Mouse (Mus musculus): Measurements from ENCODE around the gene Tubd1. TPM values are rescaled to one million over a fixed set of nuclear protein-coding genes. Genes with fewer than 3 reads are reported as not detected.
A peak's percentile ranks its signal among the peaks of the same experiment; 100 is the strongest.

Tubd1 gene
- total RNA-seq, 4 experiments from 2014 or later = 5.2 to 7.9 (median 7.1) TPM

DNA sequence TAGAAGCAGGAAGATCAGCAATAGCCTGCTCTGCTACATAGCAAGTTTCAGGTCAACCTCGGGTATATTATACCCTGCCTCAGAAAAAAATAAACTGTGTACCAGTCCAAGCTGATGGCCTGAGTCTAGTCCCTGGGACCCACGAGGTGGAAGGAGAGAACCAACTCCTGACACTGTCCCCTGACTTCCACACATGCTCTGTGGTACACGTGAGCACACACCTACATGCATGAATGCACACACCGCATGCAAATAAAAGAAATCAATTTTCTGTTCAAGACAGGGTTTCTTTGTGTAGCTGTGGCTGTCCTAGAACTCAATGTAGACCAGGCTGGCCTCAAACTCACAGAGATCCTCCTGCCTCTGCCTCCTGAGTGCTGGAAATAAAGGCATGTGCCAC lies 13.5 kb downstream of the Tubd1 start:
- no peak for DNase-seq (ENCODE audit: low spot score in 2 of 2)

DNA sequence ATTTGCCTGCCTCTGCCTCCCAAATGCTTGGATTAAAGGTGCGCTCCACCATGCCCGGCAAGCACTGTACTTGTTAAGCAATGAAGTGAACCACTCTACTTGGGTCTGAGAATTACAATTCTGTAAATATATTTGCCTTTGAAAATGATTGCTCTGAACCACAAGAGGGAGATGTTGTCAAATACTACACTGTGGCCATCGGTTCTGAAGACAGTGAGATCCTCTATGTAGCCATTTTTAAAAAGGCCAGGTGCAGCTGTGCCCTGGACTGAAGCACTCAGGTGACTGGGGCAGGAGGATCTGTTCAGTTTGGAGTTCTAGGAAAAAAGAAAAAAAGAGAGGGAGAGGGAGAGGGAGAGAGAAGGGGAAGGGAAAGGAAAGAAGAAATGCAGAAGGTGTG lies 23.6 kb downstream of the Tubd1 start:
- DNase-seq (ENCODE audit: low spot score in 2 of 2) = no peak

DNA sequence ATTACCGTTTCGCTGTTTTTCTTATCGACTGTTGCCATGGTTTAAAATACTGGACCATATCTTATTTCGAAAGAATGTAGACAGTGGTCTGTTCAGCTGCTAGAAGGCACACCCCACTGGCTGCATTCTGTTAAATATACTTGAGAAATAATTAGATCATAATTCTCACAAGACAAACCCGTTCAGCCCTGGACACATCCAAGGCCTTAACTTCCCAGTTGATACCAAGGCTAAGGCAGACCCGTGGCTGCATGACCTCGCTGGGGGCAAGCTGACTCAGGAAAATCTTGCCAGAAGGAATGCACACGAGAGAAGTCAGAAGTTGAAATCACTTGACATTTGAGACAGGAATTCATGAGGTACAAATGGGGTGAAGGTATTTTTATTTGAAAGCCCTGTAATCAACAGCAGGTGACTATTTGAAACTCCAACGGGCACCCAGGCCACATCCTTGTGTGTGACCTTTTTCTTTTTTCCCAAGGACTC lies 25.5 kb downstream of the Tubd1 start:
- DNase-seq (ENCODE audit: low spot score in 2 of 2) = no peak

DNA sequence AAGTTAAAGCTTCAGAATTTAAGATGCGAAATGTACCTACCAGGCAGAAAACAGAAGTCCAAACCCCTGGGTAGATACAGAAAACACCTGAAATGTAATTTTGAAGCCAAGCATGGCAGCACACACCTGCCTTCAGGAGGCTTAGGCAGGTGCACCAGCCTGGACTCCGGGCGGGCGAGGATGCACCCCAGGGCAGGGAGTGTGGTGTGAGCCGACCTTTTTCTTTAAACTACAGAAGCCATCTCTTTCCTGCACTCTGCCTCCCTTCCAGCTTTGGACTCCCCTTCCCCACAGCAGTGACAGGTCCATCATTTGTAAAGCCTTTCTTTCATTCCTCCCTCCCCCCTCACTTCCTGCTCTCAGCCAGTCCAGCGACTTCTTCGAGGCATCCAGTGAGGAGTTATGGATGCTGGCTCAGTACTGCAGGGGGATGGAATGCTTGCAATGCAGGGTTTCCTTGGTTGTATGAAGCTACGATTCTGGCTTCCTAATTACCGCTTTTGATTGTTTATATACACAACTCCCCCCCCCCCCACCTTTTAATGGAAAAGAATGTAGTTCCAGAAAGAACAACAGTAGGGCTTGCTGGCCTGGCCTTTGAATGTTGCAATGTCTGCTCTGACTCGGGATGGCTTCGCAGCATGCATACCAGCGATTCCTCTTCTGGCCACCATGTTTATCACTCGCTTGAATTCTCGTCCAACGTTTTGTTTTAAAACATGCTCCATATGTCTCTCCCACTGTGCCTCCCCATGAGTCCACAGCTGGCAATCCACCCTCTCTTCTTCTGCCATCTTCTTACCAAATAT lies 26.5 kb downstream of the Tubd1 start:
- DNase-seq (ENCODE audit: low spot score in 2 of 2) = peak; percentile 24 to 27

DNA sequence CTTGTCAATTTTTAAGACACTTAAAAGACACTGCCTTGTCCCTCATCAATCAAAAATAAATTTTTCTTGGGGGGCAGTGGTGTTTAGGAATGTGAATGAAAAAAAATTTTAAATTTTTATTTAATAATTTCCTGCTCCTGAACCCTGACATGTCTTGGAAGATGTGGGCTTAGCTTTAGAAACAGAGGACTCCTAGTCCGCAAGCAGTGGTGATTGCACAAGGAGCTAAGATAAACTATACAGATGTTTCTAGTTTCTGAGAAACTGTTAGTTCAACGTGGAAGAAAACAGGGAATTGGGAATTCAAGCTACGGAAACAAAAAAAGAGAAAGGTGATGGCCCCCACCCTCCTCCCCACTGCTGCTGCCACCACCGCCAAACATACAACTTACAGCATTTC lies 27.1 kb downstream of the Tubd1 start:
- DNase-seq (ENCODE audit: low spot score in 2 of 2) = no peak

DNA sequence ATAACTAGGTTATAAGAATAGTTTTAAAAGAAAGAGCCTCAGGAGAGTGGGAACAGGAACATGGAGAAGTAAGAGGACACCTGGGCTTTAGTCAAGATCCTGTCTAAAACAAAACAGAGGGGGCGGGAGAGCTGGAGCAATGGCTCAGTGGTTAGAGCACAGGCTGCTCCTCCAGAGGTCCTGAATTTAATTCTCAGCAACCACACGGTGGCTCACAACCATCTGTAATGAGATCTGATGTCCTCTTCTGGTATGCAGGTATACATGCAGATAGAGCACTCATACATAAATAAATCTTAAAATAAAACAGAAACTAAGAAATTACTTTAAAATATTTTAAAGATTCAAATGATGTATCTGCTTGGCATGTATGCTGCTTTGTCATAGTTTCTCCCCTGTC lies 27.8 kb downstream of the Tubd1 start:
- no peak for DNase-seq (ENCODE audit: low spot score in 2 of 2)

DNA sequence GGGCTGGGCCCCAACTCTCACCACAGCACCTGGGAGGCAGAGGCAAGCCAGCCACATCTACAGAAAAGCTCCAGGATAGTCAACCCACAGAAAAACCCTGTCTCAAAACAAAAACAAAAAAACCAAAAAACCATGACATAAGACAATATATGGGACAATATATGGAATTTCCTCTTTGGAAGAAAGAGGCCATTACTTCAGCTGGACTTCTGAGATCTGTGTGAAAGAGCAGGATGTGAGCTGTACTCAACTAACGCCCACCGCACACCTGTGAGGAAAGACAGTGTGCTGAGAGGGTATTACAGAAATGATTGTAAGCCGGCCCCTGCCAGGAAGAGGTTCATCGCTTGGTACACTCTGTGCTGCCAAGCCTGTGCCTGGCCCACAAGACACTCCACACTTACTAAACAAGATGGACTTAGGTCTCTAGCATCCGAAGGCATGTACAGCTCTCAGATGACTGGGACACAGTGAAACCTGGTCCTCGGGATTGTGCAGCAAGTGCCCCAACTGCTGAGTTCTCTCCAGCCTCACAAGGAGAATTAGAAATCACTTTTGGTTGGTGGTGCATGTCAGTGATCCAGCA lies 28.9 kb downstream of the Tubd1 start:
- no peak for DNase-seq (ENCODE audit: low spot score in 2 of 2)

DNA sequence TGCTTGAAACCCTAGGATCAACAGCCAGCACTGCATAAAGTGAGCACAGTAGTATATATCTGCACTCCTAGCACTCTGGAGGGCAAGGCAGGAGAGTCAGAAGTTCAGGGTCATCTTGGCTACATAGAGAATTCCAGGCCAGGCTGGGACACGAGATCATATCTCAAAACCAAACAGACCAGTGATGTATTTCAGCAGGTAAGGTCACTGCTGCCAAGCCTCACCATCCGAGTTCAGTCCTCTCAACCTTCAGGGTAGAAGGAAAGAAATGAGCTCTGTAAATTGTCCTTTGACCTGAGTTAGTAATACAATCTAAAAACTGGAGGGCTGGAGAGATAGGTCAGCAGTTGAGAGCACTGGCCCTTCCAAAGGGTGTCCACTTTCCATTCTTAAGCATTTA lies 29.6 kb downstream of the Tubd1 start:
- no peak for DNase-seq (ENCODE audit: low spot score in 2 of 2)

DNA sequence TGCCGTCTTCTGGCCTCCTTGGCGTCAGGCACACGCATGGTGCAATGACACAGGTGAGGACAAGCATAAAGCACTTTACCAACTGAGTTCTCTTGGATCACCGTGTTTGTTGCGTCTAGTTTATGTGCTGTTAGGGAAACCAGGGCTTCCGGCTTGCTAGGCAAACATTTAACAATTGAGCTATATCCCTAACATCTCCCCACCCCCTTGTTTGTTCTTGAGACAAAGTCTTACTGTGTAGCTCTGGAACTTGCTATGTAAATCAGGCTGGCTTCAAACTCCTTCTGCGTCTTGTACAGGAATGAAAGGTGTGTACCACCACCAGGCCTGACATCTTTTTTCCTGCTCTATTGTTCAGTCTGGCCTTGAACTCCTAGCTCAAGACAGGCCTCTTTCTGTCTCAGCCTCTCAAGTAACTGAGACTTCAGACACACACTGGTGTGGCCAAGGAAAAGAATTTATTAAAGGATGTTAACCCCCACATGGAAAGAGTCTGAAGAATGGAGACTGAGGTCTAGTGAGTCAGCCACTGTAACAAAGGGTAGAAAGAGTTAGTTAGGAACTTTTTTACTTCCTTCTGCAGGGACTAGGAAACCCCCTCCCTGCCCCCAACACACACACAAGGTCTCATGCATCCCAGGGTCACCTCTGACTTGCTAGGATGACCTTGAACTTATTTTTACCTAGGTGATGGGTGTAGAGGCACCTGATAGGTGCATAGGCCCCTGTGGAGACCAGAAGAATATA lies 31.0 kb downstream of the Tubd1 start:
- DNase-seq (ENCODE audit: low spot score in 2 of 2) = no peak

DNA sequence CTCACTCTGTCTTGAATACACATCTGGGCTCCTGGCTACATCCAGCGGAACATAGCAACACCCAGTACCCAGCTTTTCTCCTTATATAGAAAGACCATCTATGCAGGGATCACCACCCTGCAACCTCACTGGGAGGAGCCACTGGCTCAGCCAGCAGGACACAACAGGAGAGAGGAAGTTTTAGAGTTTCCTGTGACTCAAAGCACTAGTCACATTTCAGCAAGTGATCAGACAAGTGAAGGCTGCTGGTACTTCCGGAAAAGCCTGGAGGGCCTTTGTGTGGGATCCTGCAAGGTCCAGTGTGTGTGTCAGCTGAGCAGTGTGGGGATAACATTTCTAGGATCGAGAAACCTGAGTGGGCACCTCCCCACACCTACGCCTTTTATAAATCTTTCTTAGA lies 32.4 kb downstream of the Tubd1 start:
- no peak for DNase-seq (ENCODE audit: low spot score in 2 of 2)

DNA sequence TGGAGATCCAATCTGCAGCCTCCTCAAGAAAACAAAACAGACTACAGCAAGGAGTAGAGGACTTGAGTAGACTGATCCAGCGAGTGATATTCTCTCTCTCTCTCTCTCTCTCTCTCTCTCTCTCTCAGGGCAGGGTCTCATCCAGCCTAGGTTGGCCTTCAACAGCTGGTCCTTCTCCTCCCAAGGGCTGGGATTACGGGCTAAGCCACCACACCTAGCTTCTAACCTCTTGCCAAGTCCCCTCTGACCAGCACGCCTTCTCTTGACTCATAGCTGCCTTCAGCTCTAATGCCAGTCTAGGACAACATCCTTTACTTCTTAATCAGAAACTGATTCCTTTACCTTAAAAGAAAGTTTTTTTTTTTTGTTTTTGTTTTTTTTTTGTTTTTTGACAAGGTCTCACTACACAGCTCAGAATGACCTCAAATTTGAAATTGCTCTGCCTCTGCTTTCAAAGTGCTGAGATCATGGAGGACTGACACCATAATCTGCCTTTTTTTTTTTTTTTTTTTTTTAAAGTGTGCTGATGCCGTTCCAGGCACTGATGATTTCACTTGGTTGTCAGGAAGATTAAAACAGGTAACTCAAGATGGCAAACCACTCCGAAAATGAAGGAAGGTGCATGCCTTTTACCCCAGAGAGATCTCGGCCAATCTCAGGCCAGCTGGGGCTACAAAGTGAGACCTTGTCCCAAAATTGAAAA lies 33.5 kb downstream of the Tubd1 start:
- no peak for DNase-seq (ENCODE audit: low spot score in 2 of 2)

DNA sequence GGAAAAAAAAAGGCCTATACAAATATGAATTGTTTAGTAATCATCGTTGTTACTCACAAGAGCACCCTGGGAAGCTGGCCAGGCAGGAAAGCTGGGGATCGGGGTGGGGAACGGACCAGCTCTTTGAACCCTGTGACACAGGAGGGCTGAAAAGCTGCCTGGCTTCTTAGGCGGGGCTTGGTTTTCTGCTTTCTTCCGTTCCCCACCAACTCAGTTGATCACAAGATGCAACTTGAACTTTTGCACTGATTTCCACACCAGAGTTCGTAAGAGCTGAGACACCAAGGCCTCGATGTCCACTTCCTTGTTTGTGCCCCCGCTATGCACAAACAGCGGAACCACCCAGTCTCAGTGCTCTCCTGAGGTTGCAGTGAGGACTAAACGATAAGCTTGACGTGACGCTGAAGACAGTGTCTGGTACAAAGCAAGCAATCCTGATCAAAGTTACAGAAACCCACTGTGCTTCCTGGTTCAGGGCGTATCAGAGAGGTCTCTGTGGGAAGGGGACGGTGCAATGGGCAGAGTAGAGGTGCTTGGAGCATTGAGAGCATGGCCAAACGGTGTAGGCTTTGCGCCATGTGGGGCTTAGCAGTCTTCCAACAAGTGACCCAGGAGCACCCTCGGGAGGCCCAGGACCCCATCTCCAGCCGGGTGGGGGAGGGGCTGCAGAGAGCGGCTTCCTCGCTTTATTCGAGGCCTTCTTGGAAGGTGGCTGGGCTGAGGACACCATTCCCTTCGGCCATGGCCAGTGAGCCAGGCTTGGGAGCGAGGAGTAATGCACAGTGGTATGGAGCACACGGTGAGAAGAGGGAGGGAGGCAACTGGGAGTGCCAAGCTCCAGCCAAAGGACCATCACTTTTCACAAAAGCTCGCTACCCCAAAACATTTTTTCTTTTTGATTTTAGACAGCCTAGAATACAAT lies 34.3 kb downstream of the Tubd1 start:
- DNase-seq (ENCODE audit: low spot score in 2 of 2) = no peak

DNA sequence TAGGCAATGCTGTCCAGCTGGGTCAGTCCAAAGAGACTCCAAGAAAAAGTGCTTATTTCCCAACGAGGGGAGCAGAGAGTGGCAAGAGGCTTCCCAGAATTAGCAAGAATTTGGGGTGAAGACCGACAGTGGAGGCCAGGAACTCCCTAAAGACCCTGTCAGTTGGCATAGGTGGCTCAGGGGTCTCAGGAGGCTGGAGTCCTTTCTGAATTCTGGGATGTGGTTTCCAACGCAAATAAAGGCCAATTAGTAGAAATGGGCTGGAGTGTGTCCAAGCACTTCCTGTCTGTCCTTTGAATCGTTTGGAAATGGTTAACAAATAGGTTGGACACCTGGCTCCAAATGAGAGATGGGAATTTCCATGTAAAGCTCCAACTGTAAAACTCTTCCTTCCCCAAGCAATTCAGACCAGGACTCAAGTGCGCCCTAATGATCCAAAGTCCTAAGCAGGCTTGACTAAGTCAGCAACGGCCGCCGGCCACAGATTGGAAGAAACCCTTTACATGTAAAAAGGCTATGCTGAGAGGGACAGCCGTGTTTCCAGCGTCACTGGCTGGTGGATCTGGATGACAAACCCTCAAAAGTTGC lies 35.0 kb downstream of the Tubd1 start:
- DNase-seq (ENCODE audit: low spot score in 2 of 2) = no peak

DNA sequence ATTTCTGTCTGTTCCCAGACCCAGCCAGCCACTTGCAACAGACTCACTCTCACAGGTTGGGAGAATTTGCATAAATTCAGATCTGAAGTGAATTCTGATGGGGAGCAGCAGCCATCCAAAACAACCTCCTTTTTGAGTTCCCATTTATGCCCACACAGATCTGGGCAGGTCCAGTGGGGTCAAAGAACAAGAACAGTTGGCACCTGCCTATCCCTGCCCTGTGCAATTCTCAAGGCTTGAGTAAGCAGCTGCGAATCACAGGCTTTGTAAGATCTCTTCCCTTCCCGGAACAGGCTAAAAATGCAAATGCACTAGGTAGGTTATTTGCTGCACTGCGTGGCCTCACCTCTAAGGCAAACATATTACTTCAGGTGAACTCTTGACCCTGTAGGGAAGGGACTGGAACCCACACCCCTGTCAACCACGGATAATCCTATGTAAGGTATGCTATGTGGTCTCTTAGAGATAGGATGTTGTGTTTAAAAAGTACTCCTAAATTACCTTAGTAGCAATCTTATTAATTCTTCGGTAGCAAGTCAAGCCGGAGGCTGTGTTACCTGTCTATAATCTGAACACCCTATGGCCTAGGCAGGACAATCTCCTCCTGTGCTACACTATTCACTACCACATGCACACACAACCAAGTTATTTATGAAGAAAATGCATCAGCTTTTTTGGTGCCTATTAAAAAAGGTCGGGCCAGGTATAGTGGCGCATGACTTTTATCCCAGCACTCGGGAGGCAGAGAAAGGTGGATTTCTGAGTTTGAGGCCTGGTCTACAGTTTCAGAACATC lies 35.7 kb downstream of the Tubd1 start:
- no peak for DNase-seq (ENCODE audit: low spot score in 2 of 2)

DNA sequence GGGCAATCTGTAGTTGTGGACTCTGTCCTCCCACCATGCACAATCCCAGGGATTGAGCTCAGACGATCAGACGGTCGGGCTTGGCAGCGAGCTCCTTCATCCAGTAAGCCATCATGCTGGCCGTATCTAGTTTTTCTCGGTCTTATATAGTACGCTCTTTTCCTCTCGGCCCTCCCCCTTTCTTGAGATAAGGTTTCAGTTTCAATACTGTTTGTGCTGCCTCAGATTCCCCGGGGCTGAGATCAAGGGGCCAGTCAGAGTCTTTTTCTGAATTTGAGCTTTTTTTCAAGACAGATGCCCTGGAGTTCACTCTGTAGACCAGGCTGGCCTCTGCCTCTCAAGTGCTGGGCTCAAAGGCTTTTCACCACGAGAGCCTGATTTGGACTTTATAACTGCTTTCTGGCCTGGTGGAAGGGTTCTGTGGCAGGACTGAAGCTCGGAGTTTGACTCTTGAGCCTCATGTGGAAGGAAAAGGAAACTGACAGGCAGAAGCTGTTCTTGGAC lies 36.5 kb downstream of the Tubd1 start:
- DNase-seq (ENCODE audit: low spot score in 2 of 2) = no peak

DNA sequence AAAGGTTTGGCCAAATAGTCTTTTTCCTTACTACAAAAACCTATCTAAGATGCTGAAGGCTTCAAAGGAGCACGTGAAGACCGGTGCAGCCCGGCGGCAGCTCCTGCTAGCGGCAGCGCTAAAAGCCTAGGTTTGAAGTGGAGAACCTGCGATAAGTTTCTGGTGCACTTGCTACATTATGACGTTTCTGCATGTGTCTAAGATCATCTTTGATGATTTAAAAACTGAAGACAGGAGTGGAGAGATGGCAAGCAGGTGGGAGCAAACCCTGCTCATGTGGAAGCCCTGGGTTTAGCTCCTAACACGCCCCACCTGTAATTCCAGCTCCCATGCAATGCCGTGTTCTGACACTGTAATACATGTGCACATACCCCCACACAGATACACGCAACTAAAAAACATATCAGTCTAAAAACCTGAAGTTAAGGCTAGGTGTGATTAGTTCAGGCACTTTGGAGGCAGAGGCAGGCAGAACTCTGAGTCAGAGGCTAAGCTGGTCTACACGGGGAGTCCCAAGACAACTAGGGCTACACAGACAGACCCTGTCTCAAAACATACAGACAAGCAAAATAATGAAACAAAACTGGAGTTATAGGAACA lies 37.3 kb downstream of the Tubd1 start:
- no peak for DNase-seq (ENCODE audit: low spot score in 2 of 2)

DNA sequence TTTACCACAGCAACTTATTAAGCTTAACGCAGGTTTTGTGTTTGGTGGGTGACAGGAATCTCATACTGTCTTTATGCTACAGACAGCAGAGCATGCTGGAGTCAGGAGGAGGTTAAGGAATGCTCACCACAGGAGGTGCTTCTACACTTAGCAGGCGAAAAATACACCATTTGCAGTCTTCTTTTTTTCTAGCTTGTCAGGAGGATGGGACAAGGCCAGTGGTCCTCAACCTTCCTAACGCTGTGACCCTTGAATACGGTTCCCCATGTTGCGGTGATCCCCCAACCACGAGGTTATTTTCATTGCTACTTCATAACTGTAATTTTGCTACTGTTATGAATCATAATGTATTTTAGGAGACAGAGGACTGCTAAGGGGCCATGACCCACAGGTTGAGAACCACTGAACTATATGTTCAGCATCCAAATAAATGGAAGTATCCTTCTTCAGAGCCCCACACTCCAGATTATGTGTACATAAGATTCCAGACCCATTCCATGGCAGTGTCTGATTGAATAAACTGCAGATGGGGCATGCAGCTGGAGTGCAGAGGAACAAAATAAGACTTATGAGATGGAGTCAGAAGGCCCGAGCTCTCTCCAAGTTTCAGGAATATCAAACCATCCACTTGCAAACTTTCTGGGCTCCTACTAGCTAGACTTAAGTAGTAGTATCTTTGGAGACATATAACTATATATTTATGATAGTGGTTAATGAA lies 37.9 kb downstream of the Tubd1 start:
- no peak for DNase-seq (ENCODE audit: low spot score in 2 of 2)

DNA sequence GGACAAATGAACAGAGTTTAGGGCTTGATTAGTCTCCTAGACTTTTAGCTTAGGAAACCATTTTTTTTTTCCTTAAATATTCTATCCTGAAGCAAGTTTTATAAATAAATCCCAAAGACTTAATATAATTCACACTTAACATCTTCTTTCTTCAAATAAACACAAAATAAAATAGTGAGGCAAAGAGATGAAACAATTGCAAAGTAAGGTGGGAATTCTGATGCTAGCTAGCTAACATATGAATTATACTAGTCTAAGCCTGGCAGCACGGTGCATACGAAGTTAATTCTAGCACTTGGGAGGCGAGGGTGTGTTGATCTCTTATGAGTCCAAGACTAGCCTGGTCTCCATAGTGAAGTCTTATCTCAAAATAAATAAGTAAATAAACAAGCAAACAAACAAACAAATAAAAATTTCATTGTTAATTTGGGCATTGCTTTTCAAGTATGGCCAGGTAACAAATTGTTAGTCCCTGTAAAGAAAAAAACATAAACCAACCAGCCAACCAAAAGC lies 38.6 kb downstream of the Tubd1 start:
- no peak for DNase-seq (ENCODE audit: low spot score in 2 of 2)

Data from layer of hippocampus, adult 8-10 months (tissue).